Mouse (Mus musculus) liver, embryonic 16.5 days (tissue): ENCODE results near the gene Gins2. TPM values are rescaled to one million over a fixed set of nuclear protein-coding genes. Genes with fewer than 3 reads are reported as not detected.

Experiments used
- ATAC-seq: fragments of 200-750 bp; cut with Nextera tagmentation; 2 replicates; pipeline ENCODE4 v1.8.0; 2017; ENCODE audit warnings: low read depth, mild to moderate bottlenecking, moderate number of reproducible peaks, moderate library complexity
- H3K27ac ChIP-seq: fragments of 300-500 bp; sonication (generic); 2 replicates; pipeline ENCODE4 v1.5.1; 2014; ENCODE audit warnings: mild to moderate bottlenecking, low read length
- H3K27me3 ChIP-seq: fragments of 300-500 bp; sonication (generic); 2 replicates; pipeline ENCODE4 v1.6.1; 2014; ENCODE audit warnings: low read depth, low read length, mixed read lengths; ENCODE audit not compliant: control insufficient read depth, insufficient read depth
- H3K36me3 ChIP-seq: fragments of 300-500 bp; sonication (generic); 2 replicates; pipeline ENCODE4 v1.6.1; 2014; ENCODE audit warnings: mild to moderate bottlenecking; ENCODE audit not compliant: control insufficient read depth, insufficient read depth
- H3K4me1 ChIP-seq: fragments of 300-500 bp; sonication (generic); 2 replicates; pipeline ENCODE4 v1.6.1; 2014; ENCODE audit warnings: low read depth, low read length, mixed read lengths; ENCODE audit not compliant: control insufficient read depth
- H3K4me2 ChIP-seq: fragments of 300-500 bp; sonication (generic); 2 replicates; pipeline ENCODE4 v1.6.1; 2014; ENCODE audit warnings: low read depth, low read length, mixed read lengths
- H3K4me3 ChIP-seq: fragments of 300-500 bp; sonication (generic); 2 replicates; pipeline ENCODE4 v1.5.1; 2014; ENCODE audit warnings: low read depth, mild to moderate bottlenecking, low read length
- H3K9ac ChIP-seq: fragments of 300-500 bp; sonication (generic); 2 replicates; pipeline ENCODE4 v1.6.1; 2014; ENCODE audit warnings: low read depth, low read length
- H3K9me3 ChIP-seq: fragments of 300-500 bp; sonication (generic); replicated peaks from 2 replicates; pipeline ENCODE4 v1.6.1; 2016; ENCODE audit warnings: low read length; ENCODE audit not compliant: control insufficient read depth
- WGBS: fragments of 180-500 bp; shearing (Covaris S2); extraction: QIAGEN DNeasy Blood & Tissue Kit; methylation state at CpG from one replicate; pipeline ENCODE4 v1.1.7; 2014; ENCODE audit not compliant: insufficient replicate concordance; 5-methylcytosine and 5-hydroxymethylcytosine counted together
- polyA plus RNA-seq: library from polyadenylated mRNA; unstranded; fragments of >200 nt; fragmentation: Nextera tagmentation; extraction: Ambion mirVana; gene quantifications from 2 replicates; pipeline ENCODE4 v1.2.1, GENCODE M21; 2015

The Gins2 gene
- polyA plus RNA-seq = 40.6 and 43.3 TPM in 2 replicates

DNA sequence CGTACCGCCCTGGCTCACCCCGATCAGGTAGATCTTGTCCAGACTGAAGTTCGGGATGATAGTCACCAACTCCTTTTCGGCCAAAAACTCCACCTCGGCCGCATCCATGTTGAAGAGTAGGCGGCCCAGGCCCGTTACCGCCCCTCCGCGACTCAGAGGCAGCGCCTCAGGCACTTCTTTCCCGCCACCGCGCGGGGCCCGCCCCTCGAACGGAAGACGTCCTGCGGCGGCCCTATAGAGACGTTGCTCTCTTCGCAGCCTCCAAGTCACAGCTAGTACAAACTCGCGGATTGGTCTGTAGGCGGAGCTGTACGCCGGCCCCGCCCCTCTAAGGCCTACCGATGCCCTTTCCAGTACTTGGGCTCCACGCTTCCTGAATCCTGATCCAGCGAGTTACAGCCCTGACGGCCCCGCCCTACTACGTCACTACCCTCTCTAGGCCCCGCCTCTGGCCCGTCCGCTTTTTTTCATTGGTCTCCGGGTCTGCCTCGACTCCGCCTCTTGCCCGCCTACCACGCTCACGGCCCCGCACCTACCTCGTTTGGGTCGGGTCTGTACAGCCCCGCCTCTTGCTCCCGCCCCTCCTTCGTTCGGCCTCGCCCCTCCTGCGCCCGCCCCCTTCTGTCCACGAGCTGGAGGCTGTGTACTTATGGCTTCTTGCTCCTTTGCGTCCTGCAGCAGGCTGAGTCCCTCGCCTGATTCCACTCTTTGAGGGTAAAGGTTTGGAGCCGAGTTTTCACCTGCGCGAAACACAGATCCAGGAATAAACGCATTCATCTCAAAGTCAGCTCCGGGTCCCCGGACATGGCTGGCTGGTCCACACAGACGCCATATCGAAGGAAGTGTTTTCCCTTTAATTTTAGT, at the start of gene Gins2:
Gene Gins2 (minus strand): TSS at position 397 of the 864 bp plus-strand sequence.
- Histone ChIP-seq H3K27me3 (no peaks in the 10 kb centered on the region), H3K36me3 (peaks cover 6% of the 10 kb centered on the region; the same call in 1 of the 2 replicates), H3K9me3 (no peaks in the 10 kb centered on the region), H3K27ac (peak within 1 kb of the TSS; percentile 50), H3K4me3 (peak within 1 kb of the TSS; percentile 77), H3K9ac (peak within 1 kb of the TSS; percentile 78), H3K4me1 (peaks cover 21% of the 10 kb centered on the region), H3K4me2 (peak within 1 kb of the TSS; percentile 98)
- ATAC-seq = peak; percentile 96
- WGBS = under 1% methylated on average over 67 of the region's 67 CpGs

- Histone ChIP-seq H3K27me3 (peaks cover 26% of the 10 kb centered on the region), H3K9ac (peak overlapping the region; percentile 40; the same call in 1 of the 2 replicates), H3K4me1 (peaks cover 6% of the 10 kb centered on the region; the same call in 1 of the 2 replicates), H3K4me2 (peak overlapping the region; percentile 79), H3K27ac (no peak overlapping the region), H3K36me3 (no peaks in the 10 kb centered on the region), H3K9me3 (no peaks in the 10 kb centered on the region), H3K4me3 (peak overlapping the region; percentile 58)
- ATAC-seq = peak; percentile 73
- WGBS = 1% methylated on average over 42 of the region's 42 CpGs
These were observed 45.3 kb upstream of the Gins2 start for GRCm38 (mm10) chr8:120634329-120634839.

DNA sequence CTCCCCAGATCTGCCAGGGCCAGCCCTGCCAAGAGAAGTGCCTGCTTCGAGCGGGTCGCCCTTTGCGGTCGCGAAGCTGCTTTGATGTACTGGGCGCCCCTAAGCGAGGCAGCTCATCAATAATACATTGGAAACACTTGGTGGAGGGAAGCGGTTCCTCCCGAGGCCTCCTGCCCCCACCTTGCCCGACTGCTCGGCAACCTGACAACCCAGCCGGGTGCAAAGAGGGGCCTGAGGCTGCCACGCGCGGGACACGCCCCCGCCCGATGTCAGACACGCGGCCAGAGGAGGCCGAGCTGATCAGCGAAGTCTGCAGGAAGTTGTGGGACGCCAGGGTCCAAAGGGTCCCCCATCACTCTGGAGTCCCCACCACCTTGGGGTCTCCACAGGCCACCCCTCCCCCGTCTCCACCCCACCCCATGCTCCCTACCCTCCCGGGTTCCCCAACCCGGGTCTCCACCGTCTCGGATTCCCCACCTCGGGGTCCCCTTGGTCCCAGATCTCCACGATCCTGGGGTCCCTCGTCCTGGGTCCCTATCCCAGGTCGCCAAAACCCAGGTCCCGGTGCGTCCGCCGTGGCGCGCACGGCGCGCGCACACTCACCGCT, 44.7 kb upstream of the Gins2 start:
- no peak for ATAC-seq
- Histone ChIP-seq H3K4me1 (peaks cover 6% of the 10 kb centered on the region; the same call in 1 of the 2 replicates), H3K27me3 (peaks cover 26% of the 10 kb centered on the region), H3K4me3 (peak overlapping the region; percentile 58), H3K27ac (no peak overlapping the region), H3K9me3 (no peaks in the 10 kb centered on the region), H3K4me2 (peak overlapping the region; percentile 79), H3K36me3 (no peaks in the 10 kb centered on the region), H3K9ac (0 out of 2 replicates have a peak overlapping the region, but pooled peaks have one; percentile 40)
- WGBS = 2% methylated on average over 44 of the region's 44 CpGs

GRCm38 (mm10) chr8:120632969-120633664, 44.0 kb upstream of the Gins2 start:
- no peak for ATAC-seq
- H3K4me3 ChIP-seq = peak overlapping the region; percentile 58

DNA sequence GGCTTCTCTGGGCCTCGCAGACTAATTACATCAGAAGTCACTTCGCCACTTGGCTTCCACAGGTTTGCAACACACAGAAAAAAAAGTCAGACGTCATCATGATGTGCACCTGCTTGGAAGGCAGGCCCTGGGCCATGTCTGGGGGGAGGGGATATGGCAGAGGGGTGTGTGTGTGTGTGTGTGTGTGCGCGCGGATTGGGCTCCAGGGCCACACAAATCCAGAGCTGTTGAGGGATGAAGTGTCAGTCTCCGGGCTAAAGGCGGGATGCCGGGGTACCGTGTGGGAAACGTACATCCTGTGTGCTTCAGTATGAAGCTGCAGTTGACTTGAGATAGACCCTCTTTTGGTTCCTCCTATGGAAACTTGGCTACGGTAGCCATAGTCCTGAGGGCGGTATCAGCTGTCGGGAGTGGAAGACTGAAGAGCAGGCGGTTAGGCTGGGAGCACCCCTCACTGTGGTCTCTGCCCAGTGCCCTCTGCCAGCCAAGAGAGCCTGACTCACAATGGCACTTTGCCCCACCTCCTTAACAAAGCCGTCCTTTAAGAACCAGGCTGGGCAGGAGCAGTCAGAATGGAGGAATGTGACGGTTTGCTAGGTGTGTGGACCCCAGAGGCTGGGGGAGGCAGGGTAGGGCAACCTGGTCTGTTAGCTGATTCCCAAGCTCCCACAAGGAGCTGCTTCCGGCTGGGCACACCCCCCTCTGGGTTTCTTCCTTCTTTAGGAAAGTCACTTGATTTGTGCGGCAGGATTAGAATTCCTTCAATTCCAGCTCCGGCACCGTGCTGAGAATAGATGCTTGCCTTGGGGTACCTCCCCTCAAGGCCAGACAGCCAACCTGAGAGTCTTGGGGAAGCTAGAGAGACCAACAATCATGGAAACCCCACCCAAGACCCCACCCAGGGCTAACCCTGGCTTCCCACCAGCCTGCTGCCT, 42.6 kb upstream of the Gins2 start:
- Histone ChIP-seq H3K4me3 (no peak overlapping the region), H3K4me1 (peaks cover 6% of the 10 kb centered on the region; the same call in 1 of the 2 replicates), H3K27me3 (peaks cover 26% of the 10 kb centered on the region), H3K27ac (no peak overlapping the region), H3K9ac (no peak overlapping the region), H3K4me2 (no peak overlapping the region), H3K36me3 (no peaks in the 10 kb centered on the region), H3K9me3 (no peaks in the 10 kb centered on the region)
- ATAC-seq = no peak
- WGBS = 73% methylated on average over 21 of the region's 21 CpGs

More at GRCm38 (mm10) chr8:120632969-120633664, 44.0 kb upstream of the Gins2 start:
- Histone ChIP-seq H3K27ac (no peak overlapping the region), H3K36me3 (no peaks in the 10 kb centered on the region), H3K9ac (no peak overlapping the region), H3K27me3 (peaks cover 26% of the 10 kb centered on the region), H3K4me2 (peak overlapping the region; percentile 79; the same call in 1 of the 2 replicates), H3K4me1 (peaks cover 6% of the 10 kb centered on the region; the same call in 1 of the 2 replicates), H3K9me3 (no peaks in the 10 kb centered on the region)
- 40% methylated on average over 17 of the region's 17 CpGs for WGBS

- Histone ChIP-seq H3K9ac (no peak overlapping the region), H3K4me3 (no peak overlapping the region), H3K9me3 (no peaks in the 10 kb centered on the region), H3K4me1 (peaks cover 6% of the 10 kb centered on the region; the same call in 1 of the 2 replicates), H3K27me3 (peaks cover 26% of the 10 kb centered on the region), H3K4me2 (no peak overlapping the region), H3K36me3 (no peaks in the 10 kb centered on the region), H3K27ac (no peak overlapping the region)
- ATAC-seq = no peak
- WGBS = 36% methylated on average over 6 of the region's 6 CpGs
These were observed 41.7 kb upstream of the Gins2 start for GRCm38 (mm10) chr8:120630848-120631247.

DNA sequence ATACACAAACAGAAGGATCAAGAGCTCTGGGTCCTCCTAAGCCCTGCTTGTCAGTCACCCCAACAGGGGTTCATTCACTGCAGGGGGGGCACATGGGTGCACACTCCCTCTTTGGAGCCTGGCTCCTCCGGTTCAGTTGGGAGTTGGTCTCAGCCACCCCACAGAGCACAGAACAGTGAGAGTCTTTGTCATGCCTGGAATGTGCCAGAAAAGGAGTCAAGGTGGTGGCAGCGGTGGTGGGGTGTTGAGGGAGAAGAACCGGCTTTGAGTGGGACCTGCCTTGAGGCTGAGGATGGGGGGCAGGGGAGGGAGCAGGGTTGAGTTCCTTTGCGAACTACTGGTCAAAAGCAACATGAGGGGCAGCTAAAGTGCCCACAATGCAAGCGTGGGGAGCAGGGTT, 40.9 kb upstream of the Gins2 start:
- Histone ChIP-seq H3K9ac (no peak overlapping the region), H3K4me2 (no peak overlapping the region), H3K9me3 (no peaks in the 10 kb centered on the region), H3K27me3 (peaks cover 21% of the 10 kb centered on the region), H3K27ac (no peak overlapping the region), H3K4me1 (peaks cover 6% of the 10 kb centered on the region; the same call in 1 of the 2 replicates), H3K4me3 (no peak overlapping the region), H3K36me3 (no peaks in the 10 kb centered on the region)
- WGBS = 60% methylated on average over 5 of the region's 5 CpGs
- ATAC-seq = no peak

DNA sequence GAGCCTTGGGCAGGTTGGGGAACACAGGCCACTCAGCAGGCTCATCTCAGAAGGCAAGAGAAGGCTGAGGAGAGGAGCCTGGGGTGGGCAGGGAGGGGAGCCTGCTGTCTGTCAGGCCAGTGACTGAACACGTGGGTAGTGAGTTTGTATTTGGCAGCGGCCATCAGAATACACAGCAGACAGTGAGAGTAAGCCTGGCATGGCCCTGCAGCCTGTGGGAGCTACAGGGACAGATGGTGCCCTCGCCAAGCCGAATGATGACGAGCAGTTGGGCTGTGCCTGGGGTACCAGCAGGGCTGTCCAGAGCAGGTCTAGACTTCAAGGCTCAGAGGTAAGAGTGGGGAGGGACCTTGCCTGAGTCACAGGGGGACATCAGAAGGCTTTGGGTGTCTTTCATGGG, 38.2 kb upstream of the Gins2 start:
- no peak overlapping the region for H3K27ac ChIP-seq
- H3K4me3 ChIP-seq = no peak overlapping the region
- H3K4me1 ChIP-seq = no peaks in the 10 kb centered on the region; the same call in 1 of the 2 replicates
- WGBS = 62% methylated on average over 5 of the region's 5 CpGs
- no peak overlapping the region for H3K9ac ChIP-seq
- H3K9me3 ChIP-seq = no peaks in the 10 kb centered on the region
- no peak overlapping the region for H3K4me2 ChIP-seq
- no peak for ATAC-seq
- no peaks in the 10 kb centered on the region for H3K36me3 ChIP-seq
- H3K27me3 ChIP-seq = no peaks in the 10 kb centered on the region
